Mouse (Mus musculus): Measurements from ENCODE around the gene Ssbp4.

Ssbp4 gene

DNA sequence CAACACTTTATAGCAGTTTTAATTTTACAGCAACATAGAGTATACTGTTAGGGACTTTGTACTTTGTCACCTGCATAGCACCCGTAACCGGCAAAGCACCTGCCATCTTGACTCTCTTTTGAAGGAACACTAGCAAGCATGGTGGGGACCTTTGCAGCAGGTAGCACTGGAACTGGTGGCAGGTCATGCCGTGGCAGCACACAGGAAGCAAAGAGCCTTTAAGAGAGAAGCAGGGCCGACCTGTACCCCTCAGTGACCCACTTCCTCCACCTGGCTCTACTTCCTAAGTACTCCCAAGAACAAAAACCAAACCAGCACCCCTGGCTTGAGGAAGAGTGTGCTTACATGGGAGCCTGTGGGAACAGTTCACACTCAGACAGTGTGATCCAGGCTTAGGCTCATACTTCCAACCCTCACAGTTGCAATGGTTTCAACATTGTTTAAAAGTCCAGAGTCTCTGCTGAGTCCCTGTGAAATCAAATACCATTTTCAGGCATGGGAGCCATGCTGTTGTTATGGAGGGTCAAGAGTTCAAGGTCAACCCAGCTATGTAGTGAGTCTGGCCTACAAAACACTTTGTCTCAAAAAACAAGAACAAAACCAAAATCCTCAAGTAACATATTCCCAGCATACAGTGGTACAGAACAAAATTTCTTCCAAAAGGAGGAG lies 53.5 kb downstream of the Ssbp4 start:
- TF ChIP-seq NANOG (IDR thresholded peaks at IDR 0.05; ENCODE audit: borderline replicate concordance, low read length) (no peak), CTCF (conservative IDR thresholded peaks at IDR 0.05; ENCODE audit: low read length) (no peak), POU5F1 (IDR thresholded peaks at IDR 0.05; ENCODE audit: borderline replicate concordance, low read length) (no peak)
- peaks cover 61% of the 10 kb centered on the region for H3K36me3 ChIP-seq (ENCODE audit: insufficient read depth, low read length)
- no peaks in the 10 kb centered on the region for H3K27me3 ChIP-seq (ENCODE audit: insufficient read depth, low read length)
- H3K9me3 ChIP-seq (ENCODE audit: low read length) = no peaks in the 10 kb centered on the region
- no peak overlapping the region for H3K4me3 ChIP-seq (replicated peaks; ENCODE audit: low read length)
- peaks cover 57% of the 10 kb centered on the region for H3K4me1 ChIP-seq (replicated peaks; ENCODE audit: low read depth, low read length)

- Histone ChIP-seq H3K9me3 (ENCODE audit: low read length) (no peaks in the 10 kb centered on the region), H3K36me3 (ENCODE audit: insufficient read depth, low read length) (peaks cover 53% of the 10 kb centered on the region), H3K4me1 (replicated peaks; ENCODE audit: low read depth, low read length) (peaks cover 48% of the 10 kb centered on the region), H3K27me3 (ENCODE audit: insufficient read depth, low read length) (no peaks in the 10 kb centered on the region), H3K4me3 (replicated peaks; ENCODE audit: low read length) (no peak overlapping the region)
- TF ChIP-seq POU5F1 (IDR thresholded peaks at IDR 0.05; ENCODE audit: borderline replicate concordance, low read length) (no peak), CTCF (conservative IDR thresholded peaks at IDR 0.05; ENCODE audit: low read length) (no peak), NANOG (IDR thresholded peaks at IDR 0.05; ENCODE audit: borderline replicate concordance, low read length) (no peak)
Observed at GRCm38 (mm10) chr8:70553740-70554139, 54.9 kb downstream of the Ssbp4 start.

DNA sequence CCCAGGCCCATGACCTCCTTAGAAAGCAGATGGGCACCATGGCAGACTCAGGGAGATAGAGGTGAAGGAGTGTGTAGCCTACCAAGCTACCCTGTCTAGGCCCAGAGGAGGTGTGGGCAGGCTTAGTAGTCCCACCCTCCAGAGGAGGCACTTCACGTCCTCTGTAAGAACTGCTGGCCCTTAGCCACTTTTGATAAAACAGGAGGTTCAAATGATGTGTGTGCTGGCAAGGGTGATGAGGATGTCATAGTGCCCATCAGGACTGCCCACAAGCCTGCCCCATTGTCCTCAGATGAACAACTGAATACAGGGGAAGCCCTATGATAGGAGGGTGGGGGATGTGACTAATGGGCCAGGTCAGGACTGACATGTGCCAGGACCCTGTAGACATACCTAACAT lies 55.8 kb downstream of the Ssbp4 start:
- Histone ChIP-seq H3K9me3 (ENCODE audit: low read length) (no peaks in the 10 kb centered on the region), H3K4me1 (replicated peaks; ENCODE audit: low read depth, low read length) (peaks cover 48% of the 10 kb centered on the region), H3K4me3 (replicated peaks; ENCODE audit: low read length) (no peak overlapping the region), H3K27me3 (ENCODE audit: insufficient read depth, low read length) (no peaks in the 10 kb centered on the region), H3K36me3 (ENCODE audit: insufficient read depth, low read length) (peaks cover 53% of the 10 kb centered on the region)
- no peak for TF ChIP-seq NANOG (IDR thresholded peaks at IDR 0.05; ENCODE audit: borderline replicate concordance, low read length)
- no peak for TF ChIP-seq POU5F1 (IDR thresholded peaks at IDR 0.05; ENCODE audit: borderline replicate concordance, low read length)
- no peak for TF ChIP-seq CTCF (conservative IDR thresholded peaks at IDR 0.05; ENCODE audit: low read length)

GRCm38 (mm10) chr8:70551558-70552161 lies 57.0 kb downstream of the Ssbp4 start:
- H3K27me3 ChIP-seq (ENCODE audit: insufficient read depth, low read length) = no peaks in the 10 kb centered on the region
- H3K4me3 ChIP-seq (replicated peaks; ENCODE audit: low read length) = no peak overlapping the region
- H3K4me1 ChIP-seq (replicated peaks; ENCODE audit: low read depth, low read length) = peaks cover 48% of the 10 kb centered on the region
- H3K36me3 ChIP-seq (ENCODE audit: insufficient read depth, low read length) = peaks cover 44% of the 10 kb centered on the region
- TF ChIP-seq NANOG (IDR thresholded peaks at IDR 0.05; ENCODE audit: borderline replicate concordance, low read length) = no peak
- no peak for TF ChIP-seq POU5F1 (IDR thresholded peaks at IDR 0.05; ENCODE audit: borderline replicate concordance, low read length)
- TF ChIP-seq CTCF (conservative IDR thresholded peaks at IDR 0.05; ENCODE audit: low read length) = no peak
- no peaks in the 10 kb centered on the region for H3K9me3 ChIP-seq (ENCODE audit: low read length)

- Histone ChIP-seq H3K9me3 (ENCODE audit: low read length) (no peaks in the 10 kb centered on the region), H3K36me3 (ENCODE audit: insufficient read depth, low read length) (peaks cover 49% of the 10 kb centered on the region), H3K4me1 (replicated peaks; ENCODE audit: low read depth, low read length) (peaks cover 44% of the 10 kb centered on the region), H3K4me3 (replicated peaks; ENCODE audit: low read length) (no peak overlapping the region), H3K27me3 (ENCODE audit: insufficient read depth, low read length) (no peaks in the 10 kb centered on the region)
- TF ChIP-seq POU5F1 (IDR thresholded peaks at IDR 0.05; ENCODE audit: borderline replicate concordance, low read length) (no peak), NANOG (IDR thresholded peaks at IDR 0.05; ENCODE audit: borderline replicate concordance, low read length) (no peak), CTCF (conservative IDR thresholded peaks at IDR 0.05; ENCODE audit: low read length) (no peak)
Observed at GRCm38 (mm10) chr8:70549412-70550184, 59.1 kb downstream of the Ssbp4 start.

GRCm38 (mm10) chr8:70547762-70548161 lies 60.9 kb downstream of the Ssbp4 start:
- H3K36me3 ChIP-seq (ENCODE audit: insufficient read depth, low read length) = peaks cover 54% of the 10 kb centered on the region
- TF ChIP-seq NANOG (IDR thresholded peaks at IDR 0.05; ENCODE audit: borderline replicate concordance, low read length) = no peak
- H3K4me3 ChIP-seq (replicated peaks; ENCODE audit: low read length) = no peak overlapping the region
- H3K27me3 ChIP-seq (ENCODE audit: insufficient read depth, low read length) = no peaks in the 10 kb centered on the region
- H3K4me1 ChIP-seq (replicated peaks; ENCODE audit: low read depth, low read length) = peaks cover 47% of the 10 kb centered on the region
- no peaks in the 10 kb centered on the region for H3K9me3 ChIP-seq (ENCODE audit: low read length)

All from E14TG2a.4 (cell line).